Comparison of ENCODE assay signal across 24 mouse cellular contexts in genomic region chr5:120080468-120080867, GRCm38 (mm10). TPM values are rescaled to one million over a fixed set of nuclear protein-coding genes. Genes with fewer than 3 reads are reported as not detected.
DNase-seq lines count a peak whose midpoint lies in the region; ATAC-seq and TF ChIP-seq lines count a peak whose summit lies in the region.
"Had no signal": no experiment of that assay in that cellular context is flagged by ENCODE, and none has a peak within 500 bp of the region (broad histone marks: within the 10 kb centered on the region; RNA-seq: fewer than 3 reads in every experiment).

No protein-coding gene starts in this region.

- TF ChIP-seq EP300 in heart, adult 2 months (IDR thresholded peaks at IDR 0.05; ENCODE audit: insufficient read depth, low read depth, low read length): no peak

- H3K36me3 ChIP-seq in heart, embryonic 11.5 days (ENCODE audit: control insufficient read depth, insufficient read depth, low read length): no peaks in the 10 kb centered on the region
- no peaks in the 10 kb centered on the region for H3K36me3 ChIP-seq in heart, embryonic 14.5 days (ENCODE audit: control insufficient read depth, insufficient read depth, low read length)
- H3K36me3 ChIP-seq in heart, adult 2 months (ENCODE audit: control insufficient read depth, insufficient read depth, low read length): no peaks in the 10 kb centered on the region
- H3K36me3 ChIP-seq in liver, embryonic 12.5 days: no peaks in the 10 kb centered on the region
- H3K36me3 ChIP-seq: embryonic facial prominence, embryonic 13.5 days; forebrain, embryonic 10.5 days had no signal

- no peaks in the 10 kb centered on the region for H3K27me3 ChIP-seq in heart, embryonic 11.5 days (ENCODE audit: control insufficient read depth, insufficient read depth, low read length)
- 0 out of 2 replicates have a peak, but pooled peaks cover 3% of the 10 kb centered on the region for H3K27me3 ChIP-seq in heart, embryonic 14.5 days (ENCODE audit: control insufficient read depth, insufficient read depth, low read length)
- no peaks in the 10 kb centered on the region; the same call in 1 of the 2 replicates for H3K27me3 ChIP-seq in heart, adult 2 months (ENCODE audit: control insufficient read depth, insufficient read depth, low read length)
- H3K27me3 ChIP-seq in liver, embryonic 12.5 days (replicated peaks): peaks cover 33% of the 10 kb centered on the region

- no peak for TF ChIP-seq CTCF in heart, adult 2 months (IDR thresholded peaks at IDR 0.05)

- H3K4me2 ChIP-seq in heart, embryonic 11.5 days: no peak overlapping the region
- 0 out of 2 replicates have a peak overlapping the region, but pooled peaks have one; percentile 18 for H3K4me2 ChIP-seq in heart, embryonic 14.5 days (ENCODE audit: low read length)
- no peak overlapping the region for H3K4me2 ChIP-seq in liver, embryonic 12.5 days
- H3K4me2 ChIP-seq: embryonic facial prominence, embryonic 13.5 days; forebrain, embryonic 13.5 days; hindbrain, embryonic 14.5 days had no signal

- intact Hi-C loops in heart, adult 2 months (cut with DNase I): no loop called here

- H3K79me2 ChIP-seq in heart, adult 2 months (replicated peaks; ENCODE audit: control insufficient read depth, insufficient read depth, low read length): no peaks in the 10 kb centered on the region

- no peak overlapping the region for H3K4me3 ChIP-seq in heart, embryonic 11.5 days (ENCODE audit: low read depth, low read length)
- H3K4me3 ChIP-seq in heart, embryonic 14.5 days (ENCODE audit: control insufficient read depth in 1 of 2, insufficient read depth in 1 of 2, low read depth in 1 of 2, low read length in 2 of 2): no peak overlapping the region
- H3K4me3 ChIP-seq in heart, adult 2 months: no peak overlapping the region
- no peak overlapping the region for H3K4me3 ChIP-seq in liver, embryonic 12.5 days
- H3K4me3 ChIP-seq: embryonic facial prominence, embryonic 13.5 days; forebrain, embryonic 10.5 days; forebrain, embryonic 13.5 days had no signal

- H3K4me1 ChIP-seq in heart, embryonic 11.5 days (ENCODE audit: control insufficient read depth, insufficient read depth, low read length): peaks cover 11% of the 10 kb centered on the region
- peaks cover 6 to 7% of the 10 kb centered on the region in 2 experiments; a peak in 2 of 4 replicates for H3K4me1 ChIP-seq in heart, embryonic 14.5 days (ENCODE audit: control insufficient read depth in 2 of 2, insufficient read depth in 2 of 2, low read length in 2 of 2)
- no peaks in the 10 kb centered on the region for H3K4me1 ChIP-seq in heart, adult 2 months (ENCODE audit: control insufficient read depth, insufficient read depth, low read length)
- H3K4me1 ChIP-seq in liver, embryonic 12.5 days: no peaks in the 10 kb centered on the region
- H3K4me1 ChIP-seq: embryonic facial prominence, embryonic 13.5 days; forebrain, embryonic 10.5 days; forebrain, embryonic 13.5 days had no signal

- no peak overlapping the region for H3K9ac ChIP-seq in heart, embryonic 11.5 days (ENCODE audit: low read depth, low read length)
- no peak overlapping the region for H3K9ac ChIP-seq in heart, embryonic 14.5 days (ENCODE audit: low read length)
- H3K9ac ChIP-seq in heart, adult 2 months (ENCODE audit: low read depth, low read length): no peak overlapping the region
- H3K9ac ChIP-seq in liver, embryonic 12.5 days: no peak overlapping the region
- H3K9ac ChIP-seq: embryonic facial prominence, embryonic 13.5 days; forebrain, embryonic 13.5 days; hindbrain, embryonic 14.5 days had no signal

- WGBS in heart, embryonic 11.5 days (ENCODE audit: insufficient replicate concordance): 59% methylated on average over 6 of the region's 6 CpGs
- WGBS in heart, embryonic 14.5 days: 57% methylated on average over 6 of the region's 6 CpGs
- 64% methylated on average over 6 of the region's 6 CpGs for WGBS in heart, adult 2 months
- WGBS in liver, embryonic 12.5 days (ENCODE audit: insufficient replicate concordance): 62% methylated on average over 6 of the region's 6 CpGs

- H3K27ac ChIP-seq in heart, embryonic 11.5 days (ENCODE audit: low read depth, low read length): peak overlapping the region; percentile 35; the same call in 1 of the 2 replicates
- no peak overlapping the region for H3K27ac ChIP-seq in heart, embryonic 14.5 days (replicated peaks in 1 of 2; ENCODE audit: control insufficient read depth in 1 of 2, insufficient read depth in 1 of 2, low read depth in 2 of 2, low read length in 2 of 2)
- H3K27ac ChIP-seq in heart, adult 2 months: no peak overlapping the region
- H3K27ac ChIP-seq in liver, embryonic 12.5 days: no peak overlapping the region
- H3K27ac ChIP-seq: embryonic facial prominence, embryonic 13.5 days; forebrain, embryonic 10.5 days; forebrain, embryonic 13.5 days; hindbrain, embryonic 14.5 days; hindbrain, postnatal 0 days had no signal

- no peak for TF ChIP-seq POLR2A in heart, adult 2 months (IDR thresholded peaks at IDR 0.05; ENCODE audit: insufficient read depth, low read depth, low read length)

- no peaks in the 10 kb centered on the region for H3K9me3 ChIP-seq in heart, embryonic 11.5 days (replicated peaks; ENCODE audit: control insufficient read depth, low read length)
- H3K9me3 ChIP-seq in heart, embryonic 14.5 days (ENCODE audit: control insufficient read depth, low read length): no peaks in the 10 kb centered on the region
- H3K9me3 ChIP-seq in liver, embryonic 12.5 days (replicated peaks): no peaks in the 10 kb centered on the region
- H3K9me3 ChIP-seq: embryonic facial prominence, embryonic 13.5 days; forebrain, embryonic 10.5 days; forebrain, embryonic 13.5 days had no signal

- no peak for DNase-seq in heart, adult 18-20 months
- no peak for DNase-seq in heart, adult 2 months
- DNase-seq: adrenal gland, adult 2 months; cerebellum, adult 11 months; cerebellum, adult 2 months; cerebellum, adult 9-11 months; cerebellum, postnatal 25 days; gastrocnemius, postnatal 10 days; gastrocnemius, postnatal 36 days; heart, postnatal 4 days; kidney, adult 2 months had no signal

- ATAC-seq in heart, embryonic 11.5 days (replicated peaks; ENCODE audit: insufficient number of reproducible peaks, low FRiP score, low TSS enrichment): peak; percentile 36; the same call in 1 of the 2 replicates
- ATAC-seq in heart, embryonic 14.5 days (ENCODE audit: insufficient number of reproducible peaks, insufficient read depth, low FRiP score, low read depth): peak; percentile 14; the same call in 1 of the 2 replicates
- peak; percentile 4; the same call in 1 of the 2 replicates for ATAC-seq in neutrophil, adult 5-6 weeks (ENCODE audit: extremely low read depth, insufficient number of reproducible peaks, low FRiP score, poor library complexity, severe bottlenecking)
- no peak for ATAC-seq in liver, embryonic 12.5 days
- ATAC-seq: CD4-positive, CD25-positive, alpha-beta regulatory T cell, adult 4 months; forebrain, embryonic 13.5 days; forebrain, embryonic 16.5 days; hindbrain, postnatal 0 days; inflammation-experienced regulatory T-cells, adult 6 months; intestine, embryonic 16.5 days had no signal

RNA-seq across cellular contexts. Expression of gene Rbm19, which starts 35.8 kb away (rescaled TPM):
- 13.5 and 15.8 TPM in 2 replicates for polyA plus RNA-seq in heart, embryonic 11.5 days (2014; fragmentation: Nextera tagmentation; extraction: Ambion mirVana)
- total RNA-seq in heart, adult 18-20 months (2021): 10 to 100 TPM; 18.4 to 18.5 TPM
- 11.8 and 15.6 TPM in 2 replicates for polyA plus RNA-seq in heart, embryonic 14.5 days (2014; fragmentation: Nextera tagmentation; extraction: Ambion mirVana)
- total RNA-seq in heart, adult 2 months (2021): 10 to 100 TPM; 19.6 to 22.1 TPM
- polyA plus RNA-seq in heart, adult 2 months (2012; rRNA removed): 8.6 and 11.6 TPM in 2 replicates
- total RNA-seq in neutrophil, adult 5-6 weeks (2017): 21.6 and 29.0 TPM in 2 replicates
- 24.4 and 30.2 TPM in 2 replicates for polyA plus RNA-seq in liver, embryonic 12.5 days (2016; fragmentation: Nextera tagmentation; extraction: Ambion mirVana)
